Mouse (Mus musculus) heart, adult 2 months (tissue): ENCODE measurements around the gene Ebf1. TPM values are rescaled to one million over a fixed set of nuclear protein-coding genes. Genes with fewer than 3 reads are reported as not detected.

ENCODE experiments used
- DNase-seq, 2 experiments: peaks; one replicate each; pipeline ENCODE4 v3.0.0; 2021
- H3K27ac ChIP-seq: fragments of 200-600 bp; 2 replicates; pipeline ENCODE4 v1.8.1; 2022
- H3K27me3 ChIP-seq: fragments of 200-500 bp; 2 replicates; pipeline ENCODE4 v1.6.1; 2012; ENCODE audit warnings: mild to moderate bottlenecking, low read length, inconsistent platforms, mixed read lengths; ENCODE audit not compliant: control insufficient read depth, insufficient read depth
- H3K36me3 ChIP-seq: fragments of 200-500 bp; 2 replicates; pipeline ENCODE4 v1.6.1; 2012; ENCODE audit warnings: low read length, inconsistent platforms; ENCODE audit not compliant: control insufficient read depth, insufficient read depth
- H3K4me1 ChIP-seq: fragments of 200-500 bp; 2 replicates; pipeline ENCODE4 v1.6.1; 2011; ENCODE audit warnings: low read length; ENCODE audit not compliant: control insufficient read depth, insufficient read depth
- H3K4me3 ChIP-seq: fragments of 200-600 bp; 2 replicates; pipeline ENCODE4 v1.8.1; 2022
- H3K79me2 ChIP-seq: fragments of 200-500 bp; replicated peaks from 2 replicates; pipeline ENCODE4 v1.6.1; 2012; ENCODE audit warnings: mild to moderate bottlenecking, inconsistent platforms, low read length, moderate library complexity, mixed read lengths; ENCODE audit not compliant: control insufficient read depth, insufficient read depth
- H3K9ac ChIP-seq: fragments of 200-500 bp; 2 replicates; pipeline ENCODE4 v1.6.1; 2012; ENCODE audit warnings: low read depth, mild to moderate bottlenecking, control low read depth, inconsistent platforms, low read length, mixed read lengths
- CTCF ChIP-seq: fragments of 200-600 bp; IDR thresholded peaks from 2 replicates; pipeline ENCODE4 v1.8.1; 2022; ENCODE audit warnings: antibody characterized with exemption, mild to moderate bottlenecking, moderate library complexity
- EP300 ChIP-seq: fragments of 200-500 bp; IDR thresholded peaks from 2 replicates; pipeline ENCODE4 v1.6.1; 2011; ENCODE audit warnings: low read depth, low read length, control low read depth; ENCODE audit not compliant: insufficient read depth
- POLR2A ChIP-seq: fragments of 200-500 bp; IDR thresholded peaks from 2 replicates; pipeline ENCODE4 v1.6.1; 2011; ENCODE audit warnings: mild to moderate bottlenecking, low read depth, low read length, control low read depth; ENCODE audit not compliant: insufficient read depth
- WGBS: fragments of 180-500 bp; shearing (Covaris S2); methylation state at CpG from one replicate; pipeline ENCODE4 v1.1.7; 2018; 5-methylcytosine and 5-hydroxymethylcytosine counted together
- intact Hi-C: fragments of 180-260 bp; cut with DNase I; formaldehyde crosslinking; loops from one replicate; pipeline ENCODE4 v1.15.1; 2025
- polyA plus RNA-seq: library from polyadenylated mRNA; depleted of rRNA; stranded (reverse); fragments of >200 nt; gene quantifications from 2 replicates; pipeline ENCODE4 v1.2.3, GENCODE M21; 2012
- total RNA-seq, 2 experiments: library from RNA; stranded (reverse); gene quantifications; 2 replicates each; pipeline ENCODE4 v1.2.3; 2021

The Ebf1 gene
- total and polyA plus RNA-seq, 3 experiments = 11.4 to 13.6 (median 12.2) TPM

- TF ChIP-seq EP300 = no peak
- no peak for TF ChIP-seq CTCF
- no peak for TF ChIP-seq POLR2A
- intact Hi-C loops = no loop called here
- H3K27me3 ChIP-seq = no peaks in the 10 kb centered on the region
- H3K79me2 ChIP-seq = no peaks in the 10 kb centered on the region
- peaks cover 5% of the 10 kb centered on the region for H3K4me1 ChIP-seq
- 86% methylated on average over 4 of the region's 4 CpGs for WGBS
- H3K9ac ChIP-seq = no peak overlapping the region
- H3K4me3 ChIP-seq = no peak overlapping the region
- no peak for DNase-seq
- H3K36me3 ChIP-seq = peaks cover 3% of the 10 kb centered on the region
- no peak overlapping the region for H3K27ac ChIP-seq
Observed at GRCm38 (mm10) chr11:44815991-44816390, 198.9 kb downstream of the Ebf1 start.

GRCm38 (mm10) chr11:44822312-44822711 is 205.2 kb downstream of the Ebf1 start:
- intact Hi-C loops = loop anchor here (10.0 kb wide), 1 partner anchor 208 kb away; the partner anchor contains the start of gene Ebf1
- Histone ChIP-seq H3K4me3 (no peak overlapping the region), H3K79me2 (no peaks in the 10 kb centered on the region), H3K4me1 (peaks cover 3% of the 10 kb centered on the region), H3K36me3 (peaks cover 3% of the 10 kb centered on the region), H3K9ac (no peak overlapping the region), H3K27ac (no peak overlapping the region), H3K27me3 (no peaks in the 10 kb centered on the region)
- no peak for TF ChIP-seq POLR2A
- no peak for TF ChIP-seq CTCF
- TF ChIP-seq EP300 = no peak
- no peak for DNase-seq

- no peaks in the 10 kb centered on the region for H3K36me3 ChIP-seq
- intact Hi-C loops = no loop called here
- no peak overlapping the region for H3K4me3 ChIP-seq
- H3K27me3 ChIP-seq = no peaks in the 10 kb centered on the region
- no peaks in the 10 kb centered on the region; the same call in 1 of the 2 replicates for H3K79me2 ChIP-seq
- H3K9ac ChIP-seq = no peak overlapping the region
- H3K4me1 ChIP-seq = peaks cover 2% of the 10 kb centered on the region
- DNase-seq = no peak
- TF ChIP-seq EP300 = no peak
- TF ChIP-seq CTCF = no peak
- no peak for TF ChIP-seq POLR2A
- whole genome bisulfite sequencing = 65% methylated on average over 14 of the region's 14 CpGs
- H3K27ac ChIP-seq = no peak overlapping the region
Observed at GRCm38 (mm10) chr11:44832227-44832939, 215.3 kb downstream of the Ebf1 start.

- TF ChIP-seq EP300 = no peak
- 73% methylated on average over 4 of the region's 4 CpGs for WGBS
- Histone ChIP-seq H3K4me3 (no peak overlapping the region), H3K4me1 (peaks cover 2% of the 10 kb centered on the region), H3K79me2 (no peaks in the 10 kb centered on the region; the same call in 1 of the 2 replicates), H3K27ac (no peak overlapping the region), H3K36me3 (no peaks in the 10 kb centered on the region), H3K27me3 (no peaks in the 10 kb centered on the region), H3K9ac (no peak overlapping the region)
- intact Hi-C loops = no loop called here
- DNase-seq = no peak
Observed at GRCm38 (mm10) chr11:44832940-44833254, 215.8 kb downstream of the Ebf1 start.

GRCm38 (mm10) chr11:44833351-44833996 is 216.4 kb downstream of the Ebf1 start:
- Histone ChIP-seq H3K27ac (no peak overlapping the region), H3K9ac (no peak overlapping the region), H3K4me1 (peaks cover 2% of the 10 kb centered on the region), H3K79me2 (no peaks in the 10 kb centered on the region; the same call in 1 of the 2 replicates), H3K27me3 (no peaks in the 10 kb centered on the region), H3K4me3 (no peak overlapping the region), H3K36me3 (no peaks in the 10 kb centered on the region)
- TF ChIP-seq EP300 = no peak
- TF ChIP-seq CTCF = no peak
- TF ChIP-seq POLR2A = no peak
- WGBS = 80% methylated on average over 18 of the region's 18 CpGs
- intact Hi-C loops = no loop called here
- no peak for DNase-seq

- TF ChIP-seq EP300 (no peak), CTCF (no peak), POLR2A (no peak)
- Histone ChIP-seq H3K27me3 (no peaks in the 10 kb centered on the region), H3K9ac (no peak overlapping the region), H3K27ac (no peak overlapping the region), H3K36me3 (no peaks in the 10 kb centered on the region), H3K79me2 (no peaks in the 10 kb centered on the region; the same call in 1 of the 2 replicates), H3K4me3 (no peak overlapping the region), H3K4me1 (peaks cover 2% of the 10 kb centered on the region)
- WGBS = 40% methylated on average over 5 of the region's 5 CpGs
- no peak for DNase-seq
- intact Hi-C loops = no loop called here
Observed at GRCm38 (mm10) chr11:44835166-44835565, 218.0 kb downstream of the Ebf1 start.
